Mouse (Mus musculus): ENCODE results near the gene Gabrb2. TPM values are rescaled to one million over a fixed set of nuclear protein-coding genes. Genes with fewer than 3 reads are reported as not detected.

Gene Gabrb2
- total and polyA plus RNA-seq, 3 experiments: not detected

DNA sequence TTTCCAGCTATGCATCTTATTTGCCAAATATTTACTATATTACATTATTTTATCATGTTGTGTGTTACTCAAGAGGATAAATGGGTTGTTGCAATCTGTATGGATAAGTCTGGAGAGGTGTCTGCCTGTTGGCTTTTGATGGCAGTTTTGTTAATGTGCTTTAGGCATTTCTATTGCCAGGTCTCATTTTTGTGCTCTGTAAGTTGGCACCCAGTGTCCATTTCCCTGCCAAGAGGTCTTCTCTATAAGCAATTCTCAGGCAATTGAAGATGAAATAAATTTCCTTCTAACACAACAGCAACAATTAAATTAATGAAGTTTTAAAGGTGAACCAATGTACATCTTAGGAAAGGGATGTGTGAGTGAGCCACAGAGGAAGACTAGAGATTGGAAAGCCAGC, 11.9 kb downstream of the Gabrb2 start:
- no peak for TF ChIP-seq MXI1 (IDR thresholded peaks at IDR 0.05; ENCODE audit: low read depth, low read length)
- TF ChIP-seq RAD21 (IDR thresholded peaks at IDR 0.05; ENCODE audit: low read depth, low read length): no peak
- no peak for TF ChIP-seq JUN (IDR thresholded peaks at IDR 0.05; ENCODE audit: insufficient read depth, low read depth, low read length)
- no peak for TF ChIP-seq KAT2A (IDR thresholded peaks at IDR 0.05; ENCODE audit: insufficient replicate concordance, low read length)
- TF ChIP-seq USF2 (conservative IDR thresholded peaks at IDR 0.05; ENCODE audit: low read depth, low read length): no peak
- TF ChIP-seq USF1 (IDR thresholded peaks at IDR 0.05; ENCODE audit: low read depth, low read length): no peak
- no peaks in the 10 kb centered on the region for H3K9me3 ChIP-seq (replicated peaks; ENCODE audit: low read length)
- 0 out of 4 replicates have a peak, but pooled peaks cover 0 to 2% of the 10 kb centered on the region in 2 experiments for H3K4me1 ChIP-seq (ENCODE audit: control insufficient read depth in 1 of 2, insufficient read depth in 2 of 2)
- DNase-seq (ENCODE audit: extremely low read depth): no peak
- H3K27ac ChIP-seq (ENCODE audit: insufficient read depth, low read depth): no peak overlapping the region
- no peaks in the 10 kb centered on the region for H3K79me2 ChIP-seq (replicated peaks; ENCODE audit: control insufficient read depth, extremely low read depth, insufficient read depth, poor library complexity, severe bottlenecking)
- H3K9ac ChIP-seq (ENCODE audit: insufficient read depth, low read depth): no peak overlapping the region
- no peak overlapping the region for H3K4me3 ChIP-seq (replicated peaks in 1 of 3; ENCODE audit: low read depth in 2 of 3, low read length in 2 of 3, poor library complexity in 1 of 3)
- H3K27me3 ChIP-seq (replicated peaks): no peaks in the 10 kb centered on the region
- dilution Hi-C loops (cut with MboI; ENCODE audit: extremely low pct_ligation_motif_present, extremely low pct_unique_long_range_greater_than_20kb, low sequenced_read_pairs) (no loop called here), in situ Hi-C loops (cut with MboI; ENCODE audit: low pct_ligation_motif_present, low pct_unique_long_range_greater_than_20kb, low sequenced_read_pairs) (no loop called here)
- no peaks in the 10 kb centered on the region for H3K36me3 ChIP-seq (replicated peaks in 1 of 2; ENCODE audit: control insufficient read depth in 1 of 2, insufficient read depth in 1 of 2, low read length in 1 of 2)
- no peak overlapping the region for H3K4me2 ChIP-seq (ENCODE audit: insufficient read depth, low read depth, poor library complexity, severe bottlenecking)

DNA sequence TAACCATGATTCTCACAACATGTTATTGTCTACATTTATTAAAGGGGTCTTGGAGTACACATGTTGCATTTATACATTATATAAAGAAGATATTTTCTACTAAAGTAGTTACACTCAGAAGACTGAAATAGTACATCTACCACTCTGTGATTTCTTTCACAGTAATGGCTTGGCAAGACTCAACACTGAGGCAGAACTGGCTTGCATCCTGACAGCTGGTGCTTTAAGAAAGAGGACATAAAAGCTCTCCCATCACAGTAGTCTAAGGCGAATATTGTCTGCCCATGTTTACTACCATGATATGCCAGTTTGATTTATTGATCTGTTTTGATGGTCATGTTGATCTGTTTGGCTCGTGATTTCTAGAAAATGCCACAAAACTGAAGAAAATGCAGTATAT, 19.4 kb downstream of the Gabrb2 start:
- H3K4me3 ChIP-seq (replicated peaks in 1 of 3; ENCODE audit: low read depth in 2 of 3, low read length in 2 of 3, poor library complexity in 1 of 3): no peak overlapping the region
- no peak overlapping the region for H3K4me2 ChIP-seq (ENCODE audit: insufficient read depth, low read depth, poor library complexity, severe bottlenecking)
- dilution Hi-C loops (cut with MboI; ENCODE audit: extremely low pct_ligation_motif_present, extremely low pct_unique_long_range_greater_than_20kb, low sequenced_read_pairs) (no loop called here), in situ Hi-C loops (cut with MboI; ENCODE audit: low pct_ligation_motif_present, low pct_unique_long_range_greater_than_20kb, low sequenced_read_pairs) (no loop called here)
- no peaks in the 10 kb centered on the region for H3K27me3 ChIP-seq (replicated peaks)
- no peaks in the 10 kb centered on the region for H3K9me3 ChIP-seq (replicated peaks; ENCODE audit: low read length)
- DNase-seq (ENCODE audit: extremely low read depth): no peak
- H3K36me3 ChIP-seq (replicated peaks in 1 of 2; ENCODE audit: control insufficient read depth in 1 of 2, insufficient read depth in 1 of 2, low read length in 1 of 2): no peaks in the 10 kb centered on the region
- H3K27ac ChIP-seq (ENCODE audit: insufficient read depth, low read depth): no peak overlapping the region
- no peaks in the 10 kb centered on the region for H3K79me2 ChIP-seq (replicated peaks; ENCODE audit: control insufficient read depth, extremely low read depth, insufficient read depth, poor library complexity, severe bottlenecking)
- TF ChIP-seq GABPA (IDR thresholded peaks at IDR 0.05; ENCODE audit: insufficient replicate concordance, low read depth, low read length): no peak
- TF ChIP-seq CHD1 (IDR thresholded peaks at IDR 0.05; ENCODE audit: low read depth, low read length): no peak
- TF ChIP-seq TBP (conservative IDR thresholded peaks at IDR 0.05; ENCODE audit: low read depth, low read length): no peak
- no peak for TF ChIP-seq IRF4 (IDR thresholded peaks at IDR 0.05; ENCODE audit: low read depth, low read length)
- TF ChIP-seq MAFK (IDR thresholded peaks at IDR 0.05; ENCODE audit: insufficient replicate concordance, low read length): no peak
- TF ChIP-seq USF1 (IDR thresholded peaks at IDR 0.05; ENCODE audit: low read depth, low read length): no peak
- no peak for TF ChIP-seq E2F4 (IDR thresholded peaks at IDR 0.05; ENCODE audit: insufficient replicate concordance, low read depth, low read length)
- no peak for TF ChIP-seq NRF1 (IDR thresholded peaks at IDR 0.05; ENCODE audit: low read depth, low read length)
- TF ChIP-seq MEF2A (IDR thresholded peaks at IDR 0.05; ENCODE audit: borderline replicate concordance, low read depth, low read length): no peak
- TF ChIP-seq EP300 (IDR thresholded peaks at IDR 0.05; ENCODE audit: low read length): no peak
- no peak for TF ChIP-seq MAZ (IDR thresholded peaks at IDR 0.05; ENCODE audit: low read depth, low read length)
- no peak for TF ChIP-seq MYC (IDR thresholded peaks at IDR 0.05; ENCODE audit: low read depth, low read length)
- TF ChIP-seq JUN (IDR thresholded peaks at IDR 0.05; ENCODE audit: insufficient read depth, low read depth, low read length): no peak
- no peak for TF ChIP-seq RCOR1 (conservative IDR thresholded peaks at IDR 0.05; ENCODE audit: low read depth, low read length)
- TF ChIP-seq NELFE (IDR thresholded peaks at IDR 0.05; ENCODE audit: low read depth, low read length): no peak
- no peak overlapping the region for H3K9ac ChIP-seq (ENCODE audit: insufficient read depth, low read depth)
- no peaks in the 10 kb centered on the region for H3K4me1 ChIP-seq (ENCODE audit: control insufficient read depth in 1 of 2, insufficient read depth in 2 of 2)
